Mouse (Mus musculus) cerebellum, adult 8-10 months (tissue): ENCODE measurements around the gene Rps25.
"Not testable (repeated sequence)": the region's sequence is repeated elsewhere in the genome, so short reads cannot be mapped to it uniquely, and the experiment has no call there.

ENCODE experiments used
- DNase-seq: peaks from one replicate; pipeline ENCODE4 v3.0.0; 2022

Rps25 gene

GRCm38 (mm10) chr9:44407752-44408097 is 786 bp downstream of the Rps25 start:
- DNase-seq, result no peak

GRCm38 (mm10) chr9:44408693-44409092 is 1.8 kb downstream of the Rps25 start:
- not testable (repeated sequence) for DNase-seq

- no peak for DNase-seq
Measured at GRCm38 (mm10) chr9:44410647-44411336, 3.9 kb downstream of the Rps25 start.

- DNase-seq, result no peak
Measured at GRCm38 (mm10) chr9:44411601-44412130, 4.7 kb downstream of the Rps25 start.

GRCm38 (mm10) chr9:44412306-44412705 is 5.4 kb downstream of the Rps25 start:
- no peak for DNase-seq

GRCm38 (mm10) chr9:44412781-44413180 is 5.8 kb downstream of the Rps25 start:
- DNase-seq, result no peak

- no peak for DNase-seq
Measured at GRCm38 (mm10) chr9:44417156-44417891, 10.4 kb downstream of the Rps25 start.

GRCm38 (mm10) chr9:44417892-44418363 is 11.0 kb downstream of the Rps25 start:
- DNase-seq, result peak; percentile 95

- no peak for DNase-seq
Measured at GRCm38 (mm10) chr9:44418519-44419385, 11.8 kb downstream of the Rps25 start, which contains the start of gene Ccdc84. Ccdc84 (minus strand) TSS chr9:44418569.

GRCm38 (mm10) chr9:44419730-44420129 is 12.8 kb downstream of the Rps25 start:
- not testable (repeated sequence) for DNase-seq

GRCm38 (mm10) chr9:44420280-44420898 is 13.4 kb downstream of the Rps25 start:
- no peak for DNase-seq

- no peak for DNase-seq
Measured at GRCm38 (mm10) chr9:44423576-44423975, 16.6 kb downstream of the Rps25 start.

- no peak for DNase-seq
Measured at GRCm38 (mm10) chr9:44432577-44433185, 25.7 kb downstream of the Rps25 start.

GRCm38 (mm10) chr9:44435747-44436146 is 28.8 kb downstream of the Rps25 start:
- no peak for DNase-seq

- DNase-seq, result no peak
Measured at GRCm38 (mm10) chr9:44440961-44441360, 34.0 kb downstream of the Rps25 start, which contains the start of gene Foxr1. Foxr1 (minus strand) TSS chr9:44441136.

- DNase-seq, result not testable (repeated sequence)
Measured at GRCm38 (mm10) chr9:44444402-44445025, 37.6 kb downstream of the Rps25 start.

- DNase-seq, result no peak
Measured at GRCm38 (mm10) chr9:44450387-44450786, 43.4 kb downstream of the Rps25 start.

GRCm38 (mm10) chr9:44454132-44454890 is 47.4 kb downstream of the Rps25 start:
- DNase-seq, result peak; percentile 86

GRCm38 (mm10) chr9:44454891-44455220 is 47.9 kb downstream of the Rps25 start, which contains the start of gene Upk2:
Upk2 (minus strand) TSS chr9:44454976.
- no peak for DNase-seq

GRCm38 (mm10) chr9:44457035-44457742 is 50.2 kb downstream of the Rps25 start:
- peak; percentile 26 for DNase-seq
